Mouse (Mus musculus): ENCODE measurements around the gene 9330182L06Rik. TPM values are rescaled to one million over a fixed set of nuclear protein-coding genes. Genes with fewer than 3 reads are reported as not detected.
A peak's percentile ranks its signal among the peaks of the same experiment; 100 is the strongest.

9330182L06Rik gene
- 5.2 and 5.8 TPM in 2 replicates for polyA plus RNA-seq (2014; fragmentation: Nextera tagmentation; extraction: Ambion mirVana)

DNA sequence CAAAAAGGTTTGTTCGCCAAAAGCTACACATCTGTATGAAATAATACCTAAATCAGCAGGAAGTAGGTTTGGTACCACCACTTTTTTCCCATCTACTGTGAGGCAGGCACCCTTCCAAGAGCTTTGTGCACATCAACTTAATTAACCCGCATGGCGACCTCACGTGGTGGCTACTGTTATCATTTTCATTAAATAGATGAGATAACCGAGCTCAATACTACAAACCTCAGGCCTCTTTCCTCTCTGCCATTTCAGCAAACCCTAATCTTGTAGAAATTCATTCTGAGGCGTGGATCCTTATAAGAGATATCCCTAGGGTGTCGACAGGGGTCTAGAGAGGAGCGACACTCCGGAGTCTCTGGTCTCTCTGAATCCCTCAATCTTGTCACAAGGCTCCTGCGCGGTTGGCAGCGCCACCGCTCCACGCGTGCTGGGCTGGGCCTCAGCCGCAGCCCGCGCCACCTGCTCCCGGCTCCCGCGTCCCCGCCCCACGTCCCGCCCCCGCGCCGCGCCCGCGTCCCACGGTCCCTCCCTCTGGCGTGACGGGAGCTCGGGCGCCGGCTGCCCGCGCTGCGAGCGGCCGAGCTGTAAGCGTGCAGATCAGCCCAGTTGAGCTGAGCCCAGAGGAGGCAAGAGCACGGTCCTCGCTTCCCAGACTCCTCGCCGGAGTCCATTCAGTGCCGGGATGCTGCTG is at the start of gene 9330182L06Rik:
9330182L06Rik (plus strand) TSS at position 533 of the 694 bp plus-strand sequence.
- Histone ChIP-seq H3K27me3 (ENCODE audit: control insufficient read depth, insufficient read depth, low read length) (no peaks in the 10 kb centered on the region), H3K9me3 (ENCODE audit: control insufficient read depth, low read length) (no peaks in the 10 kb centered on the region), H3K36me3 (ENCODE audit: control insufficient read depth, insufficient read depth, low read length) (no peaks in the 10 kb centered on the region), H3K4me1 (ENCODE audit: control insufficient read depth, insufficient read depth, low read length) (no peaks in the 10 kb centered on the region), H3K9ac (ENCODE audit: low read length) (peak within 1 kb of the TSS; percentile 61), H3K4me2 (peak within 1 kb of the TSS; percentile 67), H3K27ac (ENCODE audit: low read depth, low read length) (peak within 1 kb of the TSS; percentile 60), H3K4me3 (ENCODE audit: low read depth, low read length) (peak within 1 kb of the TSS; percentile 51)
- DNase-seq (ENCODE audit: low spot score, missing footprints) = peak; percentile 94
- under 1% methylated on average over 36 of the region's 47 CpGs for WGBS
- peak; percentile 93 for ATAC-seq (ENCODE audit: low FRiP score)

- WGBS = 89% methylated on average over 4 of the region's 4 CpGs
- no peak for ATAC-seq (ENCODE audit: low FRiP score)
- Histone ChIP-seq H3K9ac (ENCODE audit: low read length) (no peak overlapping the region), H3K27ac (ENCODE audit: low read depth, low read length) (no peak overlapping the region), H3K9me3 (ENCODE audit: control insufficient read depth, low read length) (no peaks in the 10 kb centered on the region), H3K27me3 (ENCODE audit: control insufficient read depth, insufficient read depth, low read length) (no peaks in the 10 kb centered on the region), H3K4me3 (ENCODE audit: low read depth, low read length) (no peak overlapping the region), H3K36me3 (ENCODE audit: control insufficient read depth, insufficient read depth, low read length) (no peaks in the 10 kb centered on the region), H3K4me1 (ENCODE audit: control insufficient read depth, insufficient read depth, low read length) (no peaks in the 10 kb centered on the region), H3K4me2 (no peak overlapping the region)
- DNase-seq (ENCODE audit: low spot score, missing footprints) = no peak
These were observed 38.4 kb upstream of the 9330182L06Rik start for GRCm38 (mm10) chr5:9227456-9228008.

DNA sequence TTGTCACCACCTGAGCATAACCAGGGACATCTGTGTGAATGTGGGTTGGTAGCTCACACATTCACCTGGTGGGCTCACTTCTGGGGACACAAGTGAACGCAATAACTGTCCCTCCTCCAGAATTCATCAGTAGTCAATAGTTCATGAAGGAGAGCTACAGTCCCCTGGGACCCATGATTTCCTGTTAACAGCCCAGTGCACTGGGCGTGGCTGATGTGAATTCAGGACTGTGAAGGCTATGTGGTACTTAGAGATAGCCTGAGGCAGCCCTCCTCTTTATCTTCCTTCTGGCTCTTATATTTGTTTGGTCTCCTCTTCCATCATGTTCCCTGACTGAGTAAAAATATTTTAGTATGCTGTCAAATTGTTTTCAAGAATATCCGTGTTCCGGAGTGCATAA is 1.6 kb upstream of the 9330182L06Rik start:
- ATAC-seq (ENCODE audit: low FRiP score) = no peak
- H3K27me3 ChIP-seq (ENCODE audit: control insufficient read depth, insufficient read depth, low read length) = no peaks in the 10 kb centered on the region
- 78% methylated on average over 4 of the region's 4 CpGs for WGBS
- H3K4me3 ChIP-seq (ENCODE audit: low read depth, low read length) = no peak overlapping the region
- H3K27ac ChIP-seq (ENCODE audit: low read depth, low read length) = no peak overlapping the region
- no peak overlapping the region for H3K4me2 ChIP-seq
- no peaks in the 10 kb centered on the region for H3K4me1 ChIP-seq (ENCODE audit: control insufficient read depth, insufficient read depth, low read length)
- no peak for DNase-seq (ENCODE audit: low spot score, missing footprints)
- H3K9me3 ChIP-seq (ENCODE audit: control insufficient read depth, low read length) = no peaks in the 10 kb centered on the region
- no peak overlapping the region for H3K9ac ChIP-seq (ENCODE audit: low read length)
- no peaks in the 10 kb centered on the region for H3K36me3 ChIP-seq (ENCODE audit: control insufficient read depth, insufficient read depth, low read length)

GRCm38 (mm10) chr5:9266280-9266923 is 484 bp downstream of the 9330182L06Rik start:
- peak; percentile 97 for DNase-seq (ENCODE audit: low spot score, missing footprints)
- Histone ChIP-seq H3K4me2 (peak overlapping the region; percentile 67), H3K4me1 (ENCODE audit: control insufficient read depth, insufficient read depth, low read length) (no peaks in the 10 kb centered on the region), H3K27ac (ENCODE audit: low read depth, low read length) (peak overlapping the region; percentile 60), H3K27me3 (ENCODE audit: control insufficient read depth, insufficient read depth, low read length) (no peaks in the 10 kb centered on the region), H3K4me3 (ENCODE audit: low read depth, low read length) (peak overlapping the region; percentile 51), H3K9me3 (ENCODE audit: control insufficient read depth, low read length) (no peaks in the 10 kb centered on the region), H3K9ac (ENCODE audit: low read length) (peak overlapping the region; percentile 61), H3K36me3 (ENCODE audit: control insufficient read depth, insufficient read depth, low read length) (no peaks in the 10 kb centered on the region)
- 1% methylated on average over 30 of the region's 30 CpGs for WGBS
- peak; percentile 84 for ATAC-seq (ENCODE audit: low FRiP score)

DNA sequence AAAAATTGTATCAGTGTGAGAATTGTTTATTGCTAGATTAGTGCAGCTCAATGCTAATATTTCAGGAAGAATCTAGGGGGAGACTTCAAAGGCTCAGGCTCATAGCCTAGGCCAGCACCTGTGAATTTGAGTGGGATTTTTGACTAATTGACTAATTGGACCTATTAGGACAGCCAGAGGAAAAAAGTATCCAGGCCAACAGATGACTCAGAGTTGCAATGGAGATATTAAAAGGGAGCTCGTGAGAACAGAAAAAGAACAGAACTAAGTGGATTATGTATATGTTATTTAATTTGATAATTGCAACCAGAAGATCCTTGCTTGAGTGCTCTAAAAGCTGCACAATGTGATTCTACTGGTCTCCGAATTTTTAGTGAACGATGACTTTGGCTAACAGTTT is 3.7 kb downstream of the 9330182L06Rik start:
- Histone ChIP-seq H3K9ac (ENCODE audit: low read length) (no peak overlapping the region), H3K4me1 (ENCODE audit: control insufficient read depth, insufficient read depth, low read length) (no peaks in the 10 kb centered on the region), H3K27ac (ENCODE audit: low read depth, low read length) (no peak overlapping the region), H3K27me3 (ENCODE audit: control insufficient read depth, insufficient read depth, low read length) (no peaks in the 10 kb centered on the region), H3K36me3 (ENCODE audit: control insufficient read depth, insufficient read depth, low read length) (no peaks in the 10 kb centered on the region), H3K4me3 (ENCODE audit: low read depth, low read length) (no peak overlapping the region), H3K4me2 (no peak overlapping the region), H3K9me3 (ENCODE audit: control insufficient read depth, low read length) (no peaks in the 10 kb centered on the region)
- WGBS = 83% methylated on average over 3 of the region's 3 CpGs
- ATAC-seq (ENCODE audit: low FRiP score) = no peak
- DNase-seq (ENCODE audit: low spot score, missing footprints) = no peak

GRCm38 (mm10) chr5:9272976-9273375 is 7.1 kb downstream of the 9330182L06Rik start:
- Histone ChIP-seq H3K4me1 (ENCODE audit: control insufficient read depth, insufficient read depth, low read length) (no peaks in the 10 kb centered on the region), H3K4me2 (no peak overlapping the region), H3K27me3 (ENCODE audit: control insufficient read depth, insufficient read depth, low read length) (no peaks in the 10 kb centered on the region), H3K36me3 (ENCODE audit: control insufficient read depth, insufficient read depth, low read length) (no peaks in the 10 kb centered on the region), H3K4me3 (ENCODE audit: low read depth, low read length) (no peak overlapping the region), H3K9me3 (ENCODE audit: control insufficient read depth, low read length) (no peaks in the 10 kb centered on the region), H3K9ac (ENCODE audit: low read length) (no peak overlapping the region), H3K27ac (ENCODE audit: low read depth, low read length) (no peak overlapping the region)
- ATAC-seq (ENCODE audit: low FRiP score) (no peak), DNase-seq (ENCODE audit: low spot score, missing footprints) (no peak)
- WGBS = 91% methylated on average over 3 of the region's 3 CpGs

DNA sequence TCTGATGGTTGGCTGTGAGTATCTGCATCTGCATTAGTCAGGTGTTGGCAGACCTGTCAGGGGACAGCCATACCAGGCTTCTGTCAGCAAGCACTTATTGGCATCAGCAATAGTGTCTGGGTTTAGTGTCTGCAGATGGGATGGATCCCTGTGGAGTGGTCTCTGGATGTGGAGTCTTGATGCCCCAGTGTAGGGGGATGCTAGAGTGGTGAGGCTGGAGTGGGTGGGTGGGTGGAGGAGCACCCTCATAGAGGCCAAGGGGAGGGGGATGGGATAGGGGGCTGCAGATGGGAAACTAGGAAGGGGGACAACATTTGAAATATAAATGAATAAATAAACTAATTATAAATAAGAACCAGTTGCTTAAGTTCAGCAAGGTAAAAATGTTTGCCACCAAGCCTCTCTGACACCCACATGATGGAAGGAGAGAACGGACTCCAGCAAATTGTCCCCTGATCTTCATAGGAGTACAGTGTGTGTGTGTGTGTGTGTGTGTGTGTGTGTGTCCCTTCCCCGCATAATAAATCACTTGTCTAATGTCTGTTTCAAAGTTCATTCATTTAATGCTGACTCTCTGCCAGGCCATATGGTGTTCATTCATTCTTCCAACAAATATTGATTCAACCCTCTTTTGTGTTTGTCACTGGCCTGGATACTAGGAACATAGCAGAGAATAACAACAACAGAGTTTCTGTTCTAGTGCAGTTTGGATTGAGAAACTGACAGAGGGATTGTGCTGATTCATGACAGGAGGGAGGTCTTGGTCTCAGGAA is 30.0 kb downstream of the 9330182L06Rik start:
- no peak overlapping the region for H3K4me3 ChIP-seq (ENCODE audit: low read depth, low read length)
- no peak overlapping the region for H3K27ac ChIP-seq (ENCODE audit: low read depth, low read length)
- no peak overlapping the region for H3K9ac ChIP-seq (ENCODE audit: low read length)
- no peaks in the 10 kb centered on the region for H3K27me3 ChIP-seq (ENCODE audit: control insufficient read depth, insufficient read depth, low read length)
- WGBS = 90% methylated on average over 2 of the region's 2 CpGs
- DNase-seq (ENCODE audit: low spot score, missing footprints) (no peak), ATAC-seq (ENCODE audit: low FRiP score) (peak; percentile 38)
- H3K4me2 ChIP-seq = no peak overlapping the region
- no peaks in the 10 kb centered on the region for H3K4me1 ChIP-seq (ENCODE audit: control insufficient read depth, insufficient read depth, low read length)
- no peaks in the 10 kb centered on the region for H3K9me3 ChIP-seq (ENCODE audit: control insufficient read depth, low read length)
- no peaks in the 10 kb centered on the region for H3K36me3 ChIP-seq (ENCODE audit: control insufficient read depth, insufficient read depth, low read length)

- H3K27me3 ChIP-seq (ENCODE audit: control insufficient read depth, insufficient read depth, low read length) = no peaks in the 10 kb centered on the region
- H3K4me2 ChIP-seq = no peak overlapping the region
- no peak overlapping the region for H3K9ac ChIP-seq (ENCODE audit: low read length)
- H3K9me3 ChIP-seq (ENCODE audit: control insufficient read depth, low read length) = no peaks in the 10 kb centered on the region
- H3K4me1 ChIP-seq (ENCODE audit: control insufficient read depth, insufficient read depth, low read length) = no peaks in the 10 kb centered on the region
- no peak overlapping the region for H3K27ac ChIP-seq (ENCODE audit: low read depth, low read length)
- no peak overlapping the region for H3K4me3 ChIP-seq (ENCODE audit: low read depth, low read length)
- H3K36me3 ChIP-seq (ENCODE audit: control insufficient read depth, insufficient read depth, low read length) = no peaks in the 10 kb centered on the region
- DNase-seq (ENCODE audit: low spot score, missing footprints) (no peak), ATAC-seq (ENCODE audit: low FRiP score) (peak; percentile 38)
These were observed 30.6 kb downstream of the 9330182L06Rik start for GRCm38 (mm10) chr5:9296550-9296928.

DNA sequence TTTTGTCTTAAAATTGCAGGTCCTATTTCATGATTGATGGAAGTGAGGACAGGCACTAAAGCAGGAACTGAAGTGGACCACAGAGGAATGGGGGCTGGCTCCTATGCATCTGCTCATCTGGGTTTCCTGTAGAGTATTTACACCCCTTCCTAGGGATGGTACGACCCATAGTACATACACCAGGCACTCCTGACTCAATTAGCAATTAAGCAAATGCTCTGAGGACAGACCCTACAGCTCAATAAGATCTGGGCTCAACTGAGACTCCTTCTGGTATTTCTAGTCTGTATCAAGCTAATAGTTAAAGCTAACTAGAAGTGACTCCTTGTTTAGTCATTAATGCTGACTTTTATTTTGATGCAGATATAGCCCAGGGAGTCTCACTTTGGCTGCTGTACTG is 60.9 kb downstream of the 9330182L06Rik start:
- no peak for DNase-seq (ENCODE audit: low spot score, missing footprints)
- no peak overlapping the region for H3K4me3 ChIP-seq (ENCODE audit: low read depth, low read length)
- H3K4me2 ChIP-seq = no peak overlapping the region
- H3K36me3 ChIP-seq (ENCODE audit: control insufficient read depth, insufficient read depth, low read length) = no peaks in the 10 kb centered on the region
- no peaks in the 10 kb centered on the region for H3K27me3 ChIP-seq (ENCODE audit: control insufficient read depth, insufficient read depth, low read length)
- ATAC-seq (ENCODE audit: low FRiP score) = no peak
- 68% methylated on average over 1 of the region's 1 CpGs for WGBS
- no peak overlapping the region for H3K9ac ChIP-seq (ENCODE audit: low read length)
- H3K4me1 ChIP-seq (ENCODE audit: control insufficient read depth, insufficient read depth, low read length) = no peaks in the 10 kb centered on the region
- H3K27ac ChIP-seq (ENCODE audit: low read depth, low read length) = no peak overlapping the region
- no peaks in the 10 kb centered on the region for H3K9me3 ChIP-seq (ENCODE audit: control insufficient read depth, low read length)

Data from midbrain, embryonic 11.5 days (tissue).